Mouse (Mus musculus) lung, adult 18-20 months (tissue): Measurements from ENCODE around the gene Plekhg1.

Experiments
- DNase-seq, 2 experiments: peaks; one replicate each; pipeline ENCODE4 v3.0.0; 2022; ENCODE audit warnings: mixed read lengths in 2 of 2

Plekhg1 gene

GRCm38 (mm10) chr10:3743069-3743468 lies 2.9 kb downstream of the Plekhg1 start:
- DNase-seq = no peak

GRCm38 (mm10) chr10:3743826-3744225 lies 3.7 kb downstream of the Plekhg1 start:
- peak in 1 of 2 experiments; percentile 6 for DNase-seq

GRCm38 (mm10) chr10:3746794-3747518 lies 6.8 kb downstream of the Plekhg1 start:
- DNase-seq = peak in 1 of 2 experiments; percentile 10

- no peak for DNase-seq
These were observed 9.4 kb downstream of the Plekhg1 start for GRCm38 (mm10) chr10:3749580-3749979.

- no peak for DNase-seq
These were observed 21.8 kb downstream of the Plekhg1 start for GRCm38 (mm10) chr10:3761992-3762391.

- no peak for DNase-seq
These were observed 23.0 kb downstream of the Plekhg1 start for GRCm38 (mm10) chr10:3763199-3763598.

GRCm38 (mm10) chr10:3769131-3769530 lies 29.0 kb downstream of the Plekhg1 start:
- no peak for DNase-seq

- DNase-seq = no peak
These were observed 34.2 kb downstream of the Plekhg1 start for GRCm38 (mm10) chr10:3774330-3774729.

- no peak for DNase-seq
These were observed 36.6 kb downstream of the Plekhg1 start for GRCm38 (mm10) chr10:3776761-3777160.

- DNase-seq = peak in 1 of 2 experiments; percentile 16
These were observed 45.2 kb downstream of the Plekhg1 start for GRCm38 (mm10) chr10:3785362-3785761.

GRCm38 (mm10) chr10:3786531-3786930 lies 46.4 kb downstream of the Plekhg1 start:
- no peak for DNase-seq

GRCm38 (mm10) chr10:3787006-3787405 lies 46.8 kb downstream of the Plekhg1 start:
- DNase-seq = no peak

GRCm38 (mm10) chr10:3793825-3794224 lies 53.7 kb downstream of the Plekhg1 start:
- DNase-seq = no peak

GRCm38 (mm10) chr10:3799455-3799854 lies 59.3 kb downstream of the Plekhg1 start:
- no peak for DNase-seq

- no peak for DNase-seq
These were observed 61.1 kb downstream of the Plekhg1 start for GRCm38 (mm10) chr10:3801254-3801653.

- DNase-seq = peak in 1 of 2 experiments; percentile 38
These were observed 65.2 kb downstream of the Plekhg1 start for GRCm38 (mm10) chr10:3805334-3805733.

GRCm38 (mm10) chr10:3807980-3808379 lies 67.8 kb downstream of the Plekhg1 start:
- DNase-seq = no peak

- DNase-seq = peak in 1 of 2 experiments; percentile 13
These were observed 70.5 kb downstream of the Plekhg1 start for GRCm38 (mm10) chr10:3810476-3811273.

- peak; percentile 28 to 48 for DNase-seq
These were observed 79.0 kb downstream of the Plekhg1 start for GRCm38 (mm10) chr10:3818940-3819701.

- DNase-seq = peak in 1 of 2 experiments; percentile 26
These were observed 83.7 kb downstream of the Plekhg1 start for GRCm38 (mm10) chr10:3823826-3824225.

GRCm38 (mm10) chr10:3826043-3826442 lies 85.9 kb downstream of the Plekhg1 start:
- no peak for DNase-seq

GRCm38 (mm10) chr10:3827368-3827767 lies 87.2 kb downstream of the Plekhg1 start:
- DNase-seq = no peak

- no peak for DNase-seq
These were observed 89.3 kb downstream of the Plekhg1 start for GRCm38 (mm10) chr10:3829472-3829871.
